ENCODE assay signal across 11 mouse cellular contexts in genomic region chr3:96953489-96954233, GRCm38 (mm10). TPM values are rescaled to one million over a fixed set of nuclear protein-coding genes. Genes with fewer than 3 reads are reported as not detected.
DNase-seq lines count a peak whose midpoint lies in the region; ATAC-seq and TF ChIP-seq lines count a peak whose summit lies in the region.
"Had no signal": no experiment of that assay in that cellular context is flagged by ENCODE, and none has a peak within 500 bp of the region (broad histone marks: within the 10 kb centered on the region; RNA-seq: fewer than 3 reads in every experiment).

No protein-coding gene starts in this region.

- H3K9ac ChIP-seq in intestine, postnatal 0 days (ENCODE audit: low read depth, low read length): no peak overlapping the region

- no peaks in the 10 kb centered on the region for H3K27me3 ChIP-seq in intestine, postnatal 0 days (replicated peaks; ENCODE audit: control insufficient read depth, insufficient read depth, low read length)
- H3K27me3 ChIP-seq: Patski had no signal

- no peaks in the 10 kb centered on the region for H3K36me3 ChIP-seq in intestine, postnatal 0 days (ENCODE audit: control insufficient read depth, insufficient read depth)

- WGBS in intestine, postnatal 0 days: 25% methylated on average over 14 of the region's 14 CpGs

- H3K4me2 ChIP-seq in intestine, postnatal 0 days (replicated peaks; ENCODE audit: low read depth): peak overlapping the region; percentile 48

- H3K4me3 ChIP-seq in intestine, postnatal 0 days (ENCODE audit: low read depth, low read length): no peak overlapping the region

- H3K9me3 ChIP-seq in intestine, postnatal 0 days (ENCODE audit: control insufficient read depth): no peaks in the 10 kb centered on the region

- TF ChIP-seq CTCF in intestine, postnatal 0 days (IDR thresholded peaks at IDR 0.05; ENCODE audit: low read depth): no peak

- peak; percentile 78 for ATAC-seq in intestine, postnatal 0 days
- ATAC-seq: Patski had no signal

- peak overlapping the region; percentile 28; the same call in 1 of the 2 replicates for H3K27ac ChIP-seq in intestine, postnatal 0 days (ENCODE audit: low read depth, low read length)

- peak; percentile 44 for DNase-seq in adrenal gland, postnatal 10 days
- DNase-seq in adrenal gland, postnatal 4 days (ENCODE audit: low spot score in 2 of 2): no peak
- DNase-seq in heart, adult 18-20 months: peak; percentile 10 to 35
- DNase-seq in lung, postnatal 10 days: peak; percentile 73
- no peak for DNase-seq in spleen, adult 18-20 months
- no peak for DNase-seq in embryo, embryonic 10 days (ENCODE audit: low spot score)
- DNase-seq in layer of hippocampus, postnatal 14 days (ENCODE audit: low spot score in 2 of 2): no peak
- DNase-seq: cerebellum, adult 11-12 months had no signal

- H3K4me1 ChIP-seq in intestine, postnatal 0 days (replicated peaks; ENCODE audit: control insufficient read depth, insufficient read depth, low read length): no peaks in the 10 kb centered on the region; the same call in 1 of the 2 replicates

RNA-seq across cellular contexts. Expression of gene Gja8, which starts 27.8 kb away (rescaled TPM):
- total RNA-seq in adrenal gland, postnatal 10 days (2021): not detected
- not detected for total RNA-seq in adrenal gland, postnatal 4 days (2021)
- total RNA-seq in heart, adult 18-20 months (2021): not detected
- 0.03 and 0.04 TPM in 2 replicates for polyA plus RNA-seq in intestine, postnatal 0 days (2015; fragmentation: Nextera tagmentation; extraction: Ambion mirVana)
- total RNA-seq in layer of hippocampus, postnatal 14 days (2021): not detected
- total RNA-seq: left cerebral cortex, adult 8-10 months had no signal

RNA-seq across cellular contexts. Expression of gene Gpr89, which starts 48.5 kb away (rescaled TPM):
- 10 to 100 TPM; 27.7 to 31.2 TPM for total RNA-seq in adrenal gland, postnatal 10 days (2021)
- 10 to 100 TPM; 29.1 to 34.6 TPM for total RNA-seq in adrenal gland, postnatal 4 days (2021)
- total RNA-seq in heart, adult 18-20 months (2021): 10 to 100 TPM; 17.8 to 24.3 TPM
- 76.6 and 84.7 TPM in 2 replicates for polyA plus RNA-seq in intestine, postnatal 0 days (2015; fragmentation: Nextera tagmentation; extraction: Ambion mirVana)
- total RNA-seq in layer of hippocampus, postnatal 14 days (2021): 10 to 100 TPM; 40.2 to 45.0 TPM

RNA-seq across cellular contexts. Expression of gene Gja5, which starts 49.2 kb away (rescaled TPM):
- 1 to 10 TPM; 3.9 to 4.4 TPM for total RNA-seq in adrenal gland, postnatal 10 days (2021)
- total RNA-seq in adrenal gland, postnatal 4 days (2021): 1 to 10 TPM; 3.7 to 4.1 TPM
- 10 to 100 TPM; 15.8 to 17.2 TPM for total RNA-seq in heart, adult 18-20 months (2021)
- polyA plus RNA-seq in intestine, postnatal 0 days (2015; fragmentation: Nextera tagmentation; extraction: Ambion mirVana): 5.3 and 6.6 TPM in 2 replicates
- 1 to 10 TPM; 1.4 to 4.1 TPM for total RNA-seq in layer of hippocampus, postnatal 14 days (2021)

Comparison
In these comparisons a context has a peak if more than half of its experiments do, and no peak if none do; other contexts are left out.
1. DNase-seq: peak in adrenal gland, postnatal 10 days (single experiment), heart, adult 18-20 months (2 of 2) and lung, postnatal 10 days (single experiment); none in adrenal gland, postnatal 4 days (0 of 2), spleen, adult 18-20 months (0 of 2), embryo, embryonic 10 days (single experiment) and layer of hippocampus, postnatal 14 days (0 of 2).